11 mouse cellular contexts compared by ENCODE assay signal in the genomic region with DNA sequence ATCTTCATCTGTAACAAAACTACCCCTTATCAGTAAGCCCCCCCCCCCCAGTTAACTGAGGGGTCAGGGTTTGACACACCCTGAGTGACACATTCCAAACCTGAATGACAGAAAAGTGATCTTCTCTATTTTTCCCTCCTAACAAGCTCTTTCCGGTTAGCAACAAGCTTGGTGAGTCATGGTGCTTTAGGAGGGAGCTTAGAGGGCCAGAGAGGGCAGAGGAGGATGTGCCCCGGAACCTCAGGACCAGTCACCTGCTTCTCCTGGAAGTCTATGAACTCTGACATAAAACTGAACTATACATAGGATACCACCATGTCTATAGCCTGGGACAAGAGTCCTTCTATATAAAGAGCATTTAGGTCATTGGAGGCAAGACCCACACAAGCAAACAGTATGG. TPM values are rescaled to one million over a fixed set of nuclear protein-coding genes. Genes with fewer than 3 reads are reported as not detected.
DNase-seq lines count a peak whose midpoint lies in the region; ATAC-seq and TF ChIP-seq lines count a peak whose summit lies in the region.
"Had no signal": no experiment of that assay in that cellular context is flagged by ENCODE, and none has a peak within 500 bp of the region (broad histone marks: within the 10 kb centered on the region; RNA-seq: fewer than 3 reads in every experiment).

No protein-coding gene starts in this region.

- H3K36me3 ChIP-seq in embryonic facial prominence, embryonic 12.5 days = no peaks in the 10 kb centered on the region
- no peaks in the 10 kb centered on the region for H3K36me3 ChIP-seq in embryonic facial prominence, embryonic 10.5 days (replicated peaks)
- H3K36me3 ChIP-seq in kidney, embryonic 14.5 days (ENCODE audit: control insufficient read depth, insufficient read depth, low read length) = no peaks in the 10 kb centered on the region
- no peaks in the 10 kb centered on the region for H3K36me3 ChIP-seq in limb, embryonic 14.5 days (ENCODE audit: control insufficient read depth, insufficient read depth, low read length)
- H3K36me3 ChIP-seq: midbrain, embryonic 12.5 days had no signal

- no peak for TF ChIP-seq POLR2A in limb, embryonic 14.5 days (IDR thresholded peaks at IDR 0.05; ENCODE audit: borderline replicate concordance, extremely low read depth, insufficient read depth, insufficient read length)

- peaks cover 38% of the 10 kb centered on the region for H3K4me1 ChIP-seq in embryonic facial prominence, embryonic 12.5 days
- peaks cover 37% of the 10 kb centered on the region for H3K4me1 ChIP-seq in embryonic facial prominence, embryonic 10.5 days
- H3K4me1 ChIP-seq in kidney, embryonic 14.5 days (ENCODE audit: control insufficient read depth, insufficient read depth, low read length) = peaks cover 34% of the 10 kb centered on the region
- H3K4me1 ChIP-seq in limb, embryonic 14.5 days (ENCODE audit: control insufficient read depth, insufficient read depth, low read length) = peaks cover 41% of the 10 kb centered on the region

- H3K9me3 ChIP-seq in embryonic facial prominence, embryonic 12.5 days = no peaks in the 10 kb centered on the region
- 0 out of 2 replicates have a peak, but pooled peaks cover 7% of the 10 kb centered on the region for H3K9me3 ChIP-seq in embryonic facial prominence, embryonic 10.5 days
- H3K9me3 ChIP-seq in kidney, embryonic 14.5 days (ENCODE audit: control insufficient read depth, low read length) = no peaks in the 10 kb centered on the region
- no peaks in the 10 kb centered on the region for H3K9me3 ChIP-seq in limb, embryonic 14.5 days (ENCODE audit: control insufficient read depth, low read length)
- H3K9me3 ChIP-seq: midbrain, embryonic 12.5 days had no signal

- peak overlapping the region; percentile 83 for H3K27ac ChIP-seq in embryonic facial prominence, embryonic 12.5 days
- no peak overlapping the region; the same call in 1 of the 2 replicates for H3K27ac ChIP-seq in embryonic facial prominence, embryonic 10.5 days (replicated peaks)
- peak overlapping the region; percentile 49 for H3K27ac ChIP-seq in kidney, embryonic 14.5 days (ENCODE audit: low read depth, low read length)
- peak overlapping the region; percentile 65 for H3K27ac ChIP-seq in limb, embryonic 14.5 days (replicated peaks; ENCODE audit: low read depth, low read length)
- H3K27ac ChIP-seq: midbrain, embryonic 12.5 days had no signal

- H3K4me3 ChIP-seq in embryonic facial prominence, embryonic 12.5 days = no peak overlapping the region
- no peak overlapping the region for H3K4me3 ChIP-seq in embryonic facial prominence, embryonic 10.5 days
- no peak overlapping the region for H3K4me3 ChIP-seq in kidney, embryonic 14.5 days (ENCODE audit: low read length)
- H3K4me3 ChIP-seq in limb, embryonic 14.5 days (replicated peaks; ENCODE audit: low read length) = no peak overlapping the region
- H3K4me3 ChIP-seq: midbrain, embryonic 12.5 days had no signal

- no peak for DNase-seq in embryonic facial prominence, embryonic 10.5 days (ENCODE audit: low spot score)
- DNase-seq in kidney, postnatal 25 days = no peak
- DNase-seq in 3T3-L1 (ENCODE audit: low read depth, low spot score) = peak; percentile 53
- no peak for DNase-seq in limb, embryonic 14.5 days (ENCODE audit: low spot score)
- DNase-seq in frontal cortex, postnatal 14 days (ENCODE audit: low spot score in 2 of 2) = no peak
- DNase-seq in natural killer cell, adult 2 months (ENCODE audit: low spot score in 2 of 2) = no peak
- DNase-seq: gastrocnemius, postnatal 10 days had no signal

- H3K27me3 ChIP-seq in embryonic facial prominence, embryonic 12.5 days = no peaks in the 10 kb centered on the region
- H3K27me3 ChIP-seq in embryonic facial prominence, embryonic 10.5 days (replicated peaks; ENCODE audit: low read depth, poor library complexity, severe bottlenecking) = no peaks in the 10 kb centered on the region
- H3K27me3 ChIP-seq in kidney, embryonic 14.5 days (ENCODE audit: control insufficient read depth, insufficient read depth, low read length) = no peaks in the 10 kb centered on the region
- H3K27me3 ChIP-seq in limb, embryonic 14.5 days (ENCODE audit: control insufficient read depth, insufficient read depth, low read length) = no peaks in the 10 kb centered on the region
- H3K27me3 ChIP-seq: midbrain, embryonic 12.5 days had no signal

- no peak overlapping the region for H3K4me2 ChIP-seq in embryonic facial prominence, embryonic 12.5 days (replicated peaks)
- no peak overlapping the region for H3K4me2 ChIP-seq in kidney, embryonic 14.5 days (replicated peaks; ENCODE audit: low read depth, low read length)
- H3K4me2 ChIP-seq in limb, embryonic 14.5 days (replicated peaks; ENCODE audit: low read depth, low read length, severe bottlenecking) = no peak overlapping the region
- H3K4me2 ChIP-seq: midbrain, embryonic 12.5 days had no signal

- 82% methylated on average over 2 of the region's 2 CpGs for WGBS in embryonic facial prominence, embryonic 12.5 days
- 94% methylated on average over 2 of the region's 2 CpGs for WGBS in embryonic facial prominence, embryonic 10.5 days
- WGBS in kidney, embryonic 14.5 days = 74% methylated on average over 2 of the region's 2 CpGs
- WGBS in limb, embryonic 14.5 days = 72% methylated on average over 2 of the region's 2 CpGs

- H3K9ac ChIP-seq in embryonic facial prominence, embryonic 12.5 days = no peak overlapping the region
- no peak overlapping the region for H3K9ac ChIP-seq in kidney, embryonic 14.5 days (ENCODE audit: low read depth, low read length)
- no peak overlapping the region for H3K9ac ChIP-seq in limb, embryonic 14.5 days (ENCODE audit: low read depth, low read length, severe bottlenecking)
- H3K9ac ChIP-seq: midbrain, embryonic 12.5 days had no signal

- no peak for ATAC-seq in embryonic facial prominence, embryonic 12.5 days (ENCODE audit: insufficient number of reproducible peaks, insufficient read depth, low FRiP score, low TSS enrichment)
- ATAC-seq in kidney, embryonic 14.5 days (ENCODE audit: low FRiP score, low TSS enrichment) = no peak
- no peak for ATAC-seq in limb, embryonic 14.5 days (ENCODE audit: low FRiP score, low read depth)

RNA-seq across cellular contexts. Expression of gene Tom1l2, which starts 44.6 kb away (rescaled TPM):
- polyA plus RNA-seq in embryonic facial prominence, embryonic 12.5 days (2016; fragmentation: Nextera tagmentation; extraction: Ambion mirVana) = 28.4 and 28.7 TPM in 2 replicates
- polyA plus RNA-seq in embryonic facial prominence, embryonic 10.5 days (2016; fragmentation: Nextera tagmentation; extraction: Ambion mirVana) = 20.4 and 21.0 TPM in 2 replicates
- polyA plus RNA-seq in kidney, embryonic 14.5 days (2014; fragmentation: Nextera tagmentation; extraction: Ambion mirVana) = 11.3 and 19.3 TPM in 2 replicates
- polyA plus RNA-seq in limb, embryonic 14.5 days (2012; rRNA removed) = 36.0 and 49.8 TPM in 2 replicates
- polyA plus RNA-seq in limb, embryonic 14.5 days (2014; fragmentation: Nextera tagmentation; extraction: Ambion mirVana) = 21.5 and 22.4 TPM in 2 replicates

RNA-seq across cellular contexts. Expression of gene Drc3, which starts 45.1 kb away (rescaled TPM):
- polyA plus RNA-seq in embryonic facial prominence, embryonic 12.5 days (2016; fragmentation: Nextera tagmentation; extraction: Ambion mirVana) = 2.0 and 2.3 TPM in 2 replicates
- polyA plus RNA-seq in embryonic facial prominence, embryonic 10.5 days (2016; fragmentation: Nextera tagmentation; extraction: Ambion mirVana) = 1.2 and 1.6 TPM in 2 replicates
- 1.3 and 1.5 TPM in 2 replicates for polyA plus RNA-seq in kidney, embryonic 14.5 days (2014; fragmentation: Nextera tagmentation; extraction: Ambion mirVana)
- polyA plus RNA-seq in limb, embryonic 14.5 days (2012; rRNA removed) = 1.9 and 2.5 TPM in 2 replicates
- 1.3 and 2.9 TPM in 2 replicates for polyA plus RNA-seq in limb, embryonic 14.5 days (2014; fragmentation: Nextera tagmentation; extraction: Ambion mirVana)
- polyA plus RNA-seq: C2C12 had no signal
